Mouse (Mus musculus): Measurements from ENCODE around the gene Tnik. TPM values are rescaled to one million over a fixed set of nuclear protein-coding genes. Genes with fewer than 3 reads are reported as not detected.
A peak's percentile ranks its signal among the peaks of the same experiment; 100 is the strongest.

Tnik gene
- total RNA-seq, 2 experiments from 2014 or later = 172 to 173 TPM

- DNase-seq (ENCODE audit: low spot score in 2 of 2) = no peak
Observed at GRCm38 (mm10) chr3:28466688-28467087, 203.7 kb downstream of the Tnik start.

- no peak for DNase-seq (ENCODE audit: low spot score in 2 of 2)
Observed at GRCm38 (mm10) chr3:28467148-28467754, 204.2 kb downstream of the Tnik start.

- DNase-seq (ENCODE audit: low spot score in 2 of 2) = no peak
Observed at GRCm38 (mm10) chr3:28467871-28468285, 204.9 kb downstream of the Tnik start.

DNA sequence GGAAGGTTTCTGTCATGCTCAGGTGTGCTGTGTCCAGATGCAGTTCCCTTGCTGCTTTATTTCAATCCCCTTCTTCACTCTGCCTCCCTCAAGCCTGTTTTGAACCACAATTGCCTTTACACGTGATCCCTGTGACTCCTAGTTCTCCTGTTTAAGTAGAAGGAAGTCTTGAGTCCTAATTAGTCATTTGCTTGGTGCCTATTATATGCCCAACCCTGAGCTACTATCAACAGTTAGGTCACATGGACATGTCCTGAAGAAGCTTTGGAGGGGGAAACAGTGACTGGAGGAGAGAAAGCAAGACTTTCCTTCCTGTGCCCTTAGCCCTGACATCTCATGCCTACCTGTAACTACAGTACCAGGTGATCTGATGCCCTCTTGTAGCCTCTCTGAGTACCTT is 210.4 kb downstream of the Tnik start:
- DNase-seq (ENCODE audit: low spot score in 2 of 2) = no peak

DNA sequence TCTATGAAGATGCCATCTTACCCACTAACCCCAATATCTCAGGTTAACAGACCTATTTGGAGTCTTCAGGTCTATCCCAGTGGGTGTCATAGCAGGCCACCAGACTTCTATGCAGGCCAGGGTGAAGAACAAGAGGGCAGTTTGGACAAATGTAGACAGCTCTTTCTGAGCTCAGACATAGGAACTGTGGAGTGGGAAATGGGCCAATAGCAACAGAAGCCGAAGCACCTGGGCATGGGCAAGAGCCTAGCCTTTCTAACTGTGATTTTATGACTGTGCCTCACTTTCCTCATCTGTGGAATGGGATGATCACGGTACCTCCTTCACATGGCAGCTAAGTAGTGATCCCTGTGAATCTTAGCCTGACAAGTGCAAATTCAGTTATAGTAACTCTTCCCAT is 214.4 kb downstream of the Tnik start:
- no peak for DNase-seq (ENCODE audit: low spot score in 2 of 2)

DNA sequence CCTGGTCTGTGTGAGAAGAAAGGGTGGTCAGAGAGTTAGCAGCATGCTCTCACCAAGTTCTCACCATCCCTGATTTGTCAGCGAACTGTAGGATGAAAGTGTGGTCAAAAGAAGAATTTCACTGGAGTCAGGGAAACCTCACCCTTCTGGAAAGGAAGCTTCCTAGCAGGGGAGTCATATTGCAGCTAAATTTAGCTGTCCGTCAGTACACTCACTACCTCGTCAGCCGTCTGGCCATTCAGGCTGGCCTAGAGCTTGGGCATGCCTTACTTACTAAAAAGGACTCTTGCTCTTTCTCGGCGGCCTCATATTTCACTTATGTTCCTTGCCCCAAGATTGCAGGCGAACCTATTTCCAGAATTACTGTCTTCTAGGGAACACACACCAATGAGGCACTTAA is 222.7 kb downstream of the Tnik start:
- DNase-seq (ENCODE audit: low spot score in 2 of 2) = peak; percentile 15 to 30

GRCm38 (mm10) chr3:28487418-28487817 is 224.4 kb downstream of the Tnik start:
- DNase-seq (ENCODE audit: low spot score in 2 of 2) = no peak

DNA sequence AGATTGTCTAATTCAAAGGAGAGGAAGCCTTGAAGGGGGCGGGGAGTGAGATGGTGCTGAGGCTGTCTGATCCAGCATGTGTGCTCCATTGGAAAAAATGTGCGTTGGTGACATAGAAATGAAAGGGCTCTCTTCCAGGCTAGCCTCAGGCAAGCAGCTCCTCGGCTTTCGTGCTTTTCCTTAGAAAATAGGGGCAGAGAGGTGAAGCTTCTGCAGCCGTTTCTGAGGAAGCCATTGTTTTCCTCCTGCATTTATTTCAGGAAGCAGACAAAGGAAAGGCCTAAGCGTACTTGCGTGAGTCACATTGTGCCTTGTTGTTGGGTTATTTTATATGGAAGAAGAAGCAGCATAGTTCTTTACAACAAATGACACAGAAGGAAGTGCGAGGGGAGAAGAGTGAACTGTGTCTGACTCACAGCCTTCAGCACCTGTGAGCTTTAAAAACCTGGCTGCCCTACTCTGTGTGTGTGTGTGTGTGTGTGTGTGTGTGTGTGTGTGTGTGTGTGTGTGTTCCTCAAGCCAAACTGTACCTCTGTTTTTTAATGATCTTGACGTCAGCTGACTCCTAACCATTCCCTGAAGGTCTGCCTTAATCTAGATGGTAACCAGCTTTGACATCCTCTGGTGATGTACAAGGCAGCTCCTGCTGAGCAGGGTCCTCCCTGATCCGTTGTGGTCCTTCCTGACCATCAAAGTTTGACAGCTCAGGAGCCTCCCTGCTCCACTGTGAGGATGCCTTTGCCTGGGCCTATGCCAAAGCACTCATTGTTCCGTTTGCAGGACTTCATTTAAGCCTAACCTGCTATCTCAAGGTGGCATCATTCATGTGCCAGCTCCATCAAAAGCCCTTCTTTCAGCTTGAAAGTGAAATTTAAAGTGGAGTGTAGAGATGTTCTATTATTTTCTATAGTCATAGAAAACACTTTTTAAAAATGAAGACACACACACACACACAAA is 228.3 kb downstream of the Tnik start:
- peak; percentile 23 to 39 for DNase-seq (ENCODE audit: low spot score in 2 of 2)

DNA sequence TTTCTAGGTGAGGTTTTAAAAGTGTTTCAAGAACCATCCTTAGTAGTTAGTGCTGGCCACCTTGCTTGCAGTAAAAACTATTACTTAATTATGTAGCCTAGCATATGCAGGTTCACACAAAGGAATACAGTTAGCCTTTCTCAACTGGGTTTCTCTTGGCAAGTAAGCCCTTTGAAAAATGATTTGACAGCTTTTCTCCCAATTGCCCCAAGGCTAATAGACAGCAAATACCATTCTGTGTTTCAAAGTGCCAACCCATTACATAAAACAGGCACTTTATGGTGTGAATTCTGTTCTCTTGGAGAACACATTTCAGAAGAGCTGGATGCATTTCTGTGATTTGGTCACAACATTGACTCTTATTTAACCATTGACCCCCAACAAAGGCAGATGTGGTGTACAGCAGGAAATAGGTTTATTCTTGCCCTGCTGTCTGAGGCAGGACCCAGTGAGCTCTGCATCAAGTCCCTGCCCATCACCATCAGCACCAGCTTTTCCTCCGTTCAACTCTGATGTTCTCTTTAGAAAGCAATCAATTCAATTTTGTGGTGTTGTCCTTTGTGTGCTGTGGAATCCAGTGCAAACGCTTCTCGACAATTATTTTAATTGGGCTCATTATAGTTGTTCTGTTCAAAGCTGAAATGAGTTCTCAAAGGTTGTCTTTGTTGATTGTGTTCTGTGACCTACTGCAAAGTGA is 233.9 kb downstream of the Tnik start:
- DNase-seq (ENCODE audit: low spot score in 2 of 2) = no peak

GRCm38 (mm10) chr3:28497503-28497857 is 234.5 kb downstream of the Tnik start:
- no peak for DNase-seq (ENCODE audit: low spot score in 2 of 2)

DNA sequence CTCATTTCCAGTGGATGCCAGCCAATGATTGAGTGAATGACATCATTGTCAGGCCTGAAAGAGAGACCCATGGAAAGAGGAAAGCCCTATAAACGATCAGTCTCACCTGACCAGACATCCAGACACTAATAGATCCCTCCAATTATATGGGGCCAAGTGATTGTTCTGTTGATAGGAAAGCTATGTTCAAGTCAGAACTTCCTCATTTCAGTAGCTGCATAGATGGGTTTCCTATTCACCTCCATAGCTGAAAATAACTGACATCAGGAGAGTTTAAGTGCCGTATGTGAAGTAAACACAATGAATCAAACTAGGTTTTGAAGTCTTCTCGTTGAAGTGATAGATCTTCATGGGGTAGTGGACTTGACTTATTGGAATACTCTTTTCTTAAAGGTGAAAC is 239.7 kb downstream of the Tnik start:
- DNase-seq (ENCODE audit: low spot score in 2 of 2) = no peak

DNA sequence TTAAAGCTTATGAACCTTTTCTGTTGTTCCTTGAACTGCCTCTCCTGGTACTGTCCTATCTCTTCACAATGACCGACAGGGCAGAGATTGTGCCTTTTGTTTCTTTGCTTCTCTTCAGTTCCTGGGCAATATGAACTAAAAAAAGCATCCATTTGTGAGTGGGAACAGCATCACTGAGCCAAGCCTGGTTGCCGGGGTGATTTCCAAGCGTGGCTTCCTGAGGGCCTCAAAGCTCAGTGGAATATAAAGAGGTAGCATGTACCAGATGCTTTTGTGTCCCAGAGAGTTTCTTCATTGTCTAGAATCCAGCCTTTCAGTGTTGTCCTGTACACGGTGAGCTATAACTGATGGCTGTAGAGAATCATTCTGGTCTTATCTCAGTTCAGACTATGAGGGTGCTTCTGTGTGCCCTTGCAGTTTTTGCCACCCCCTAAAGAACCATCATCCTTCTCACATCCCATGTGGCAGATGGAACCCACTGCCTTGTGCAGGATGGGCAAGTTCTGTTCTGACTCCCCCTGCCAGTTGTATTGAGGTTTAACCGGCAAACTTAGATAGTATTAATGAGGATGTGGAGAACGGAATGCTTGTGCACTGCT is 246.4 kb downstream of the Tnik start:
- DNase-seq (ENCODE audit: low spot score in 2 of 2) = no peak

- DNase-seq (ENCODE audit: low spot score in 2 of 2) = no peak
Observed at GRCm38 (mm10) chr3:28523004-28523482, 260.0 kb downstream of the Tnik start.

DNA sequence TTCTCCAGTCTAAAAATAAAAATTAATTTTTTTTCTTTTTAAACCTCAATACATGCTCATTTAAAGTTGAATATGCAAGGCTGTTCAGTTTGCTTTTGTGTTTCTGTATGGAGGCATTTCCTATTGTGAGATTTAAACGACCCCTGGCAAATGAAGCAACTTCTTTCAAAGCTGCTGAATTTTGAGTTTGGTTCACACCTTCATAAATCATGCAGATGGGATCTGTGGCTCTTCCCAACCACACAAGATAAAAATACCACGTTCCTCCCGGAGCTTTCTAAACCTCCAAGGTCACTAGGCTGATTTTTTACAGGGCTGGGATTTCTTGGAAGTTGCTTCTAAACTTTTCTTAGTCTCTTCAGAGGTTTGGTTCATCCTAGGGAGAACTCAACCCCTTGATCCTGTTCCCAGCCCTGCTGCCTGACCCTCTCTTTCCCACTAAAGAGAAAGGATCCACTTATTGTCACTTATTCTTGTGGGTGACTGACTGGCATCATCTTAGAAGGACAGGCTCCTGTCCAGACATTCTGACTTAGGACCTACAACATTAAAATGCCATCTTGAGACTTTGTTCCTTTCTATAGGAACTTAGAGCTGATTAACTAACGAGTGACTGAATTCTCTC is 260.6 kb downstream of the Tnik start:
- no peak for DNase-seq (ENCODE audit: low spot score in 2 of 2)

- no peak for DNase-seq (ENCODE audit: low spot score in 2 of 2)
Observed at GRCm38 (mm10) chr3:28524562-28524961, 261.5 kb downstream of the Tnik start.

- no peak for DNase-seq (ENCODE audit: low spot score in 2 of 2)
Observed at GRCm38 (mm10) chr3:28526671-28527070, 263.7 kb downstream of the Tnik start.

GRCm38 (mm10) chr3:28527231-28527630 is 264.2 kb downstream of the Tnik start:
- no peak for DNase-seq (ENCODE audit: low spot score in 2 of 2)

GRCm38 (mm10) chr3:28529548-28529947 is 266.5 kb downstream of the Tnik start:
- no peak for DNase-seq (ENCODE audit: low spot score in 2 of 2)

- peak; percentile 42 to 65 for DNase-seq (ENCODE audit: low spot score in 2 of 2)
Observed at GRCm38 (mm10) chr3:28531294-28531956, 268.4 kb downstream of the Tnik start.

DNA sequence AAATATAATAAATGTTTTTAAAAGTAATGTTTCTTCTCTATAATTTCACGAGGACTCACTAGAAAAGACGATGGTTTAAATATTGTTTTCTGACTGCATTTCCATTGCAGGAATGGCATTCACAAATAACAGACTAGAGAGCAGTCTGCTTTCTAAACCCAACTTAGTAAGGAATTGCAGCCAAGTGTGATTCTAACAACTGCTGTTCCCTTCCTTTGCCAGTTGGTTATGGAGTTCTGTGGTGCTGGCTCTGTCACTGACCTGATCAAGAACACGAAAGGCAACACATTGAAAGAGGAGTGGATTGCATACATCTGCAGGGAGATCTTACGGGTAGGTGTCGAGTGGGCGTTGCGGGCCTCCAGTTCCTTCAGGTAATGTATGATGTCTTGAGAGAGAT is 269.7 kb downstream of the Tnik start:
- no peak for DNase-seq (ENCODE audit: low spot score in 2 of 2)

Measured in left cerebral cortex, adult 18-20 months (tissue).